Mouse (Mus musculus) layer of hippocampus, postnatal 25 days (tissue): ENCODE data around the gene Ackr3. TPM values are rescaled to one million over a fixed set of nuclear protein-coding genes. Genes with fewer than 3 reads are reported as not detected.

ENCODE experiments used
- DNase-seq, 2 experiments: peaks; one replicate each; pipeline ENCODE4 v3.0.0; 2022; ENCODE audit warnings: mixed read lengths in 2 of 2, low spot score in 1 of 2; ENCODE audit errors: extremely low spot score in 1 of 2
- total RNA-seq, 2 experiments: library from RNA; stranded (reverse); gene quantifications; 2 replicates each; pipeline ENCODE4 v1.2.3; 2021

The Ackr3 gene
- total RNA-seq, 2 experiments from 2014 or later = 15.5 to 16.7 TPM

GRCm38 (mm10) chr1:90225603-90226254 is 21.9 kb downstream of the Ackr3 start:
- no peak for DNase-seq

DNA sequence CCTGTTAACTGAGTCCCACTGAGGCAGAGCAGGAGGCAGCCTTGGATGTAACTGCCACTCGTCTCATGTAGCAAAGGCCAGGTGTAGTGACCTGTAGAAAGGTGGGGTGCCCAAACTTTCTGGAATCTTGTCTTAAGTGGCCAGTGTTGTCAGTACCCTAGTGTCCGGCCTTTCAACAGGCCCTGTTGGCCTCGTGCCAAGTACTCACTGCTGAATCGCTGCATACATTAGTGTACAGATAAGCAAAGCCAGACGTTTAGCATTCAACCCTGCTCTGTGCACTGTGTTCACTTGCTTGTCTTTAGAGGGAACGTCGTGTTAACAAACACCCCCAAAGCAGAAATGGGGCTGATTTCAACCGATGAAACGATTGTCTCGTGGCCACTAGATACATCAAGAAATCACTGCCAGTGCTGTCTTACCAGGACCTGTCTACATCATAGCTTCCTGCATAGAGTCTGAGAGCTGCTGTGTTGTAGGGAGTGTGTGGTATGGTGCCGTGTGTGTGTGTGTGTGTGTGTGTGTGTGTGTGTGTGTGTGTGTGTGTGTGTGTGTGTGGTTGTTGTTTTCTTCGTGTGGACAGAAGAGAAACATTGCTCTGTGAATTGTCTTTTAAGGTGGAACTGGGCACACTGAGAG is 24.0 kb downstream of the Ackr3 start:
- DNase-seq = no peak

- DNase-seq = no peak
Measured at GRCm38 (mm10) chr1:90228323-90228697, 24.5 kb downstream of the Ackr3 start.

GRCm38 (mm10) chr1:90230611-90231010 is 26.8 kb downstream of the Ackr3 start:
- DNase-seq = no peak

GRCm38 (mm10) chr1:90231591-90232490 is 28.1 kb downstream of the Ackr3 start:
- DNase-seq = no peak

DNA sequence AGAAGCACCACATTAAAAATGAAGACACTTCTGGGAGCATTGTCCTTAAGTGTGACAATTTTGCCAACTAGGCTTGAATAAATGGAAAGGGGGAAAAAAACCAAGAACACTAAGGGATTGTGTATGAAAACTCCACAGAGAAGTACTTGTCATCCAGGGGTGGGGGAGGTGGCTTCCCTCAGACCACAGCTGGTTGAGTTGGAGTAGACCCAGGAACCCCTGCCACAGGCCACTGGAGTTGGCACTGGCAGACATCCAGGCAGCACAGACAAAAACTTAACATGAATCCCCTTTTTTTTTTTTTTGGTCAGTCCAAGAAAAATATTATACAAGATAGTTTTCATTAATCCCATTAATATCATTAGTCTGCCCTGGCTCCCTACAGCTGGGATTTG is 28.7 kb downstream of the Ackr3 start:
- DNase-seq = no peak

DNA sequence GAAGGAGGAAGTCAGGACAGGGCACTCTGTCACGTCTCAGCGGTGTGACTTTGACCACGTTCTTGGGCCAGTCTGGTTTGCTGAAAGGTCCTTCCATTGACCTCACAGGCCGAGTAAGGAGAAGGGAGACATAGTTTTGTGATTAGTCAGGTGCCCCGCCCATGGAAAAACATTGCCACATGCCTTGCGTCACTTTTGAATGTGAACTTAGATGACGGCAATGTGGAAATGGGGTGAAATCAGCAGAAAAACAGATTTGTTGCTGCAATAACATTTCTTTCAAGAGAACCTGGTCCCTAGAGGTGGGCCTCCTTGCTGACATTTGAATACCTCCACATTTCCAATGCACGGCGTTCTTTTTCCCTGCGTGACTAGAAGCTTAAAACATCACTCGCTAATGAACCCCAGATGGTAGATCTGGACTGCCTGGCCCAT is 30.9 kb downstream of the Ackr3 start:
- DNase-seq = no peak

DNA sequence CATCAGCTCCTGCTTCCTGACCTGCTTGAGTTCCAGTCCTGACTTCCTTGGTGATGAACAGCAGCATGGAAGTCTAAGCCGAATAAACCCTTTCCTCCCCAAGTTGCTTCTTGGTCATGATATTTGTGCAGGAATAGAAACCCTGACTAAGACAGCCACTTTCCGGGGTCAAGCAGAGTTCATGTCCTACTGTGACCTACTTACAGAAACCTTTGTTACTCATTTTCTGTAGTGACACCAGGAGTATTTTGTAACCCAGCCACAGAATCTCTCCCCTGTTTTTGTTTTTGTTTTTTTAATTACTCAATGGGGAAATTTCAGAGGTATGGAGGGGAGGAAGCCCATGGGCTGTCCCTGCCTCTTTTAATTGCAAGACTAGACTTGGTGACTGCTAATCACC is 32.9 kb downstream of the Ackr3 start:
- DNase-seq = no peak

GRCm38 (mm10) chr1:90238095-90238888 is 34.5 kb downstream of the Ackr3 start:
- DNase-seq = no peak

- DNase-seq = no peak
Measured at GRCm38 (mm10) chr1:90239336-90240225, 35.8 kb downstream of the Ackr3 start.

DNA sequence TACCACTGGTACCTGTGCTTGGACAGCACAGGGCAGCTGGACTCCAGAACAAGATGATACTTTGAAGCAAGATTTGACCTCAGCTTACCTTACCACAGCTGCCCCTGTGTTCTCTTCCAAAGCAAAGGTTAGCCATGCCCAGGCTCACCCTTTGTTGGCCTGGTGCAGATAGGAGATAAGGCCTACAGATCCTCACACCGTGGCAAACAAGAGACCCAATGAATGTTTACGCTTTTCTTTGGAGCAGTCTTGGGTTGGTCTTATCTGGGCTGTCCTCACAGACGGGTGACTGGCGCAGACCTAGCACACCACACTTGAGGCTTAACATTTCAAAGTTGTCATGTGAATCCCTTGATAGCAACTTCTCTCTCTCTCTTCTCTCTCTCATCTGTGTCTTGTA is 36.5 kb downstream of the Ackr3 start:
- DNase-seq = no peak

GRCm38 (mm10) chr1:90242444-90242989 is 38.7 kb downstream of the Ackr3 start:
- DNase-seq = no peak

DNA sequence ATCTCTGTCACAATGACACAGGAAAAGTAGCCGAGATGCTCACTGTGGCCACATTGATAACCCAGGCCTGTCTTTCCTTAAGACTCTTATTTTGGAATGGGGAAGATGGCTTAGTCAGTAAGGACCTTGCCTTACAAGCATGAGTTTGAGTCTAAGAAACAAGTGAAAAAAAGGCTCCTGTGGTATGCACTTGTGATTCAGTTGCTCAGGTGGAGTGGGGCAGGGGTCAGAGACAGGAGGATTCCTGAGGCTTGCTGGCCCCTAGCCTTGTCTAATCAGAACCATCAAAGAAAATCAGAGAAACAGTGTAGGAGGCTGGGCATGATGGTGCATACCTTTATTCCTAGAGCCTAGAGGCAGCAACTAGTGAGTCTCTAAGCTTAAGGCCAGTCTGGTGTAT is 40.8 kb downstream of the Ackr3 start:
- no peak for DNase-seq

DNA sequence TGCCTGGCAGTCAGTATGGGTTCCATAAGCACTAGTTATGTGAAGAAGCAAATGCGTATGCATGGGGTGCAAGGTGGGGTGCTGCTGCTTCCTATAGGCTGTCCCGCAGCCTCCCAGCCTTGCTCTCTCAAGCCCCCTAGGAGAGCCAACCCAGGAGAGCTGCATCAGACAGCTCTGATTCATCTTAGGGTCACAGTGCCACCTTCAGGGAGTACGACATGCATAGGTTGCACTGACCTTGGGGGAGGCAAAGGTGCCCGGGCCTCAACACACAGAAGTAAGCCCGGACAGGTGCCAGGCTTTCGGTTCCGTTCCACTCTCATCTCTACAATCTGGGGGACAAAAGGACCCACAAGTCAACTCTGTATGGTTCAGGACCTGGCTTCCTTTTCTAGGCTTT is 41.8 kb downstream of the Ackr3 start:
- no peak for DNase-seq

DNA sequence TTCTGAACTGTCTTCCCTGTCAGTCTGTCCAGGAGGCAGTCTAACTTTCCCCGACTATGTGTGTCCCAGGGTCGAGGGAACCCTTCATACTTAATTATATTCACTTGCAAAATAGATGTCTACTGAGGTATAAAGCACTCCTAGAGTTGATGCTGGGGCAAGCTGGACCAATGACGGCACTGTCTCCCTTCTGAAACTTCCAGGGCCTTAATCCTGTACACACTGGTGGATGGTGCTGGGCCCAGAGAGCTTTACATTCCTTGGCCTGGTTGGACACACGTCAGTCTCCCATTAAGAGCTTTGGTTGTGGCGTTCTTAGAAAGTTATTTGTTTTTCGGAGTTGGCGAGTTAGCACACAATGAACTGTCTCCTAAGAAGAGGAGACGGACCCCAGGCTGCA is 42.3 kb downstream of the Ackr3 start:
- DNase-seq = no peak

DNA sequence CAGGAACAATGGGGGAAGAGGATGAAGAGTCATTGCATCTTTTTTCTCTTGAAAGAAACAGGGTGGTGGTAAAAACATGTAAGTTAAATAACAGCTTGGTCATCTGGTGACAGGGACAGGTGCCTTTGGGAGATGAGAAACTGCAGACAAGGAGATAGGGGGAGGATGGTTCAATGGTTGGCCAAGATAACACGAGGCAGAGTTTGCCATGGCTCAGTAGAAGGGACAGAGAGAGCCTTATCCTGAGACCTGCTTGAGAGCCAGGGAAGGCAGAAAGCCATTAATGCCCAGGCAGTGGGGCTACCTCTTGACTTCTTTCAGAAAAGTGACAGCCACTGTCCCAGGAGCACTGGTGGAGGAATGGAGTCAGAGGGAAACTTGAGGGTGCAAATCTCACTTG is 43.0 kb downstream of the Ackr3 start:
- no peak for DNase-seq

DNA sequence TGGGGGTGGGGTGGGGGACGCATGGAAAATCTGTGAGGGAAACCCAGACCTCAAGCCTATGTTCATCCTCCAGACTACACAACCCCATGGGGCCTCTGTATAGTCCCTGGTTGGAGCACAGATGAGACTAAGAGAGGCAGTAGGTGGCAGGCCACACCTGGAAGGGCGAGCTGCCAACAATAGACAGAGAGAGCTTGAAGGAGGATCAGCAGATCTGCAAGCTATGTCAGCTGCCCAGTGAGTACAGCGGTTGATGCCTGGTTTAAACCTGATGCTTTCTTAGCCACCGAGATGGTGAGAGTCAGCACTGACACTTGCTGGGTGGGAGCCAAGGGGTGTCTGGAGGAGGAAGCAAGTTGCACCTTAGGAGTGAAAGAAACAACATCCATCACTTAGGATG is 43.5 kb downstream of the Ackr3 start:
- no peak for DNase-seq

- DNase-seq = no peak
Measured at GRCm38 (mm10) chr1:90247756-90248541, 44.2 kb downstream of the Ackr3 start.
